Mouse (Mus musculus) gastrocnemius, adult 2 months (tissue): ENCODE results near the gene Olfr1387. TPM values are rescaled to one million over a fixed set of nuclear protein-coding genes. Genes with fewer than 3 reads are reported as not detected.
"Not testable (repeated sequence)": the region's sequence is repeated elsewhere in the genome, so short reads cannot be mapped to it uniquely, and the experiment has no call there.

Experiments used
- DNase-seq: peaks from one replicate; pipeline ENCODE4 v3.0.0; 2022
- H3K27ac ChIP-seq: fragments of 200-600 bp; 2 replicates; pipeline ENCODE4 v1.8.1; 2022; ENCODE audit warnings: mild to moderate bottlenecking
- H3K4me3 ChIP-seq: fragments of 200-600 bp; 2 replicates; pipeline ENCODE4 v1.8.1; 2022; ENCODE audit warnings: mild to moderate bottlenecking, moderate library complexity
- CTCF ChIP-seq: fragments of 200-600 bp; IDR thresholded peaks from 2 replicates; pipeline ENCODE4 v1.8.1; 2022; ENCODE audit warnings: antibody characterized with exemption, mild to moderate bottlenecking, moderate library complexity
- intact Hi-C: fragments of 180-260 bp; cut with DNase I; formaldehyde crosslinking; loops from one replicate; pipeline ENCODE4 v1.15.1; 2025
- long read RNA-seq, 2 experiments: library from polyadenylated mRNA; stranded (forward); transcript quantifications; one replicate each; pipeline ENCODE4 v2.0.0; 2021
- total RNA-seq, 2 experiments: library from RNA; stranded (reverse); gene quantifications; 2 replicates each; pipeline ENCODE4 v1.2.3; 2021

Gene Olfr1387
- total RNA-seq = not detected
- long read RNA-seq, experiment 1 = 0 reads
- long read RNA-seq, experiment 2 = 0 reads

- DNase-seq = no peak
- no peak for TF ChIP-seq CTCF
- intact Hi-C loops = no loop called here
- Histone ChIP-seq H3K4me3 (no peak within 1 kb of the TSS), H3K27ac (no peak within 1 kb of the TSS)
Measured at GRCm38 (mm10) chr11:49455043-49455442, at the start of gene Olfr1387. Gene Olfr1387 (plus strand): TSS chr11:49455343.

- H3K4me3 ChIP-seq = no peak overlapping the region
- H3K27ac ChIP-seq = no peak overlapping the region
- DNase-seq = no peak
- intact Hi-C loops = no loop called here
- no peak for TF ChIP-seq CTCF
Measured at GRCm38 (mm10) chr11:49406784-49407183, 48.4 kb upstream of the Olfr1387 start.

GRCm38 (mm10) chr11:49410540-49410939 lies 44.6 kb upstream of the Olfr1387 start:
- peak; percentile 48 for TF ChIP-seq CTCF
- Histone ChIP-seq H3K27ac (no peak overlapping the region), H3K4me3 (no peak overlapping the region)
- intact Hi-C loops = no loop called here
- no peak for DNase-seq

- no peak within 1 kb of the TSS for H3K4me3 ChIP-seq
- H3K27ac ChIP-seq = no peak within 1 kb of the TSS
- intact Hi-C loops = no loop called here
- no peak for DNase-seq
- TF ChIP-seq CTCF = no peak
Measured at GRCm38 (mm10) chr11:49422767-49423166, 32.4 kb upstream of the Olfr1387 start, which contains the start of gene Olfr1389. Gene Olfr1389 (plus strand): TSS chr11:49423067.

- no peak overlapping the region for H3K27ac ChIP-seq
- TF ChIP-seq CTCF = no peak
- H3K4me3 ChIP-seq = no peak overlapping the region
- intact Hi-C loops = no loop called here
- DNase-seq = no peak
Measured at GRCm38 (mm10) chr11:49425257-49425927, 29.8 kb upstream of the Olfr1387 start.

- H3K27ac ChIP-seq = no peak overlapping the region
- no peak for TF ChIP-seq CTCF
- H3K4me3 ChIP-seq = no peak overlapping the region
- intact Hi-C loops = no loop called here
- DNase-seq = no peak
Measured at GRCm38 (mm10) chr11:49429641-49430040, 25.5 kb upstream of the Olfr1387 start.

GRCm38 (mm10) chr11:49436411-49436810 lies 18.7 kb upstream of the Olfr1387 start, which contains the start of gene Olfr1388:
Gene Olfr1388 (plus strand): TSS chr11:49436624.
- no peak within 1 kb of the TSS for H3K4me3 ChIP-seq
- TF ChIP-seq CTCF = no peak
- no peak within 1 kb of the TSS for H3K27ac ChIP-seq
- no peak for DNase-seq
- intact Hi-C loops = no loop called here

GRCm38 (mm10) chr11:49464746-49465145 lies 9.6 kb downstream of the Olfr1387 start, which contains the start of gene Olfr1386:
Gene Olfr1386 (plus strand): TSS chr11:49465046.
- intact Hi-C loops, H3K4me3 ChIP-seq, H3K27ac ChIP-seq, DNase-seq: not testable (repeated sequence)

- intact Hi-C loops = no loop called here
- Histone ChIP-seq H3K4me3 (no peak overlapping the region), H3K27ac (no peak overlapping the region)
- DNase-seq = no peak
- no peak for TF ChIP-seq CTCF
Measured at GRCm38 (mm10) chr11:49485973-49486372, 30.8 kb downstream of the Olfr1387 start.

GRCm38 (mm10) chr11:49488770-49489169 lies 33.6 kb downstream of the Olfr1387 start, which contains the start of gene Olfr1385:
Gene Olfr1385 (plus strand): TSS chr11:49489070.
- DNase-seq, H3K4me3 ChIP-seq, H3K27ac ChIP-seq, intact Hi-C loops: not testable (repeated sequence)

Other genes with a start within 250 kb of the Olfr1387 start
- gene Mgat1, start 211.2 kb upstream of the Olfr1387 start, total RNA-seq = 10 to 100 TPM; 42.0 to 48.0 TPM
- not detected for gene Olfr1393, start 177.0 kb upstream of the Olfr1387 start, total RNA-seq
- not detected for gene Olfr1392, start 170.1 kb upstream of the Olfr1387 start, total RNA-seq
- not detected for gene Olfr10, start 150.6 kb upstream of the Olfr1387 start, total RNA-seq
- not detected for gene Olfr1391, start 132.6 kb upstream of the Olfr1387 start, total RNA-seq
- gene Olfr1390, start 120.2 kb upstream of the Olfr1387 start, total RNA-seq = not detected
- gene Olfr1389, start 32.3 kb upstream of the Olfr1387 start, total RNA-seq = not detected
- gene Olfr1388, start 18.7 kb upstream of the Olfr1387 start, total RNA-seq = under 1 TPM in 1 of 2 experiments, not detected in 1; 0.13 TPM
- not detected for gene Olfr1386, start 9.7 kb downstream of the Olfr1387 start, total RNA-seq
- gene Olfr1385, start 33.7 kb downstream of the Olfr1387 start, total RNA-seq = not detected
- not detected for gene Olfr1384, start 51.4 kb downstream of the Olfr1387 start, total RNA-seq
- gene Olfr1383, start 64.3 kb downstream of the Olfr1387 start, total RNA-seq = under 1 TPM in 1 of 2 experiments, not detected in 1; 0.28 TPM
- not detected for gene Olfr1382, start 72.9 kb downstream of the Olfr1387 start, total RNA-seq
- not detected for gene Olfr1381, start 88.1 kb downstream of the Olfr1387 start, total RNA-seq
- not detected for gene Olfr1380, start 101.5 kb downstream of the Olfr1387 start, total RNA-seq
- 1 to 10 TPM; 2.8 to 4.3 TPM for gene Flt4, start 153.9 kb downstream of the Olfr1387 start, total RNA-seq
- not detected for gene Scgb3a1, start 208.3 kb downstream of the Olfr1387 start, total RNA-seq